Mouse (Mus musculus) small intestine, adult 2 months (tissue): ENCODE results near the gene Ghrl.

Source experiments
- CTCF ChIP-seq: fragments of 200-500 bp; IDR thresholded peaks from 2 replicates; pipeline ENCODE4 v1.5.1; 2012; ENCODE audit warnings: low read depth, mild to moderate bottlenecking, control low read depth, inconsistent platforms, low read length, moderate library complexity, mixed read lengths; ENCODE audit not compliant: insufficient replicate concordance, insufficient read length; ENCODE audit errors: extremely low read depth
- POLR2A ChIP-seq: fragments of 200-500 bp; IDR thresholded peaks from 2 replicates; pipeline ENCODE4 v1.6.1; 2012; ENCODE audit warnings: low read depth, mild to moderate bottlenecking, control low read depth, inconsistent platforms, low read length, moderate library complexity

DNA sequence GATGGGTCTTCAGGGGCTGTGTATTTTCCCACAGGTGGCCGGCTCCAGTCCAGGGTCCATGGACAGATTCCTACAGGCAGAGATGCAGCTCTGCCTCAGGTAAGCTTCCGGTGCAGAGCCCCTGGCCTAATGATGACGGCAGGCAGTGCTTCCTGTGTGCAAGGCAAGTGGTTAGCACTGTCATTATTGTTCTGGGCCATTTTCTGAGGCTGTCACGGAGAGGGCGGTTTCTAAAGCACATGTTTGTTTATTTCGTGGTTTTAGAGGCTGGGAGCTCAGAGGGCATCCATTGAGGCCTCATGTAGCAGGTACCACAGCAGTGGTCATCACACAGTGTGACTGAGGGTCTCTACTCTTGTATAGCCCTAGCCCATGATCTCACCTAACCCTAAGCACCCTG lies 46.7 kb downstream of the Ghrl start:
- TF ChIP-seq CTCF = no peak
- no peak for TF ChIP-seq POLR2A
